Mouse (Mus musculus) ES-Bruce4 (cell line): ENCODE data around the gene Zbtb16.

Source experiments
- CTCF ChIP-seq: IDR thresholded peaks from one replicate; pipeline ENCODE4 v1.8.1; 2011; ENCODE audit warnings: low read depth, low read length
- EP300 ChIP-seq: IDR thresholded peaks from 2 replicates; pipeline ENCODE4 v1.6.1; 2011; ENCODE audit warnings: low read depth, low read length; ENCODE audit not compliant: insufficient read depth
- POLR2A ChIP-seq: IDR thresholded peaks from one replicate; pipeline ENCODE4 v1.8.1; 2011; ENCODE audit warnings: low read length; ENCODE audit not compliant: insufficient read depth

DNA sequence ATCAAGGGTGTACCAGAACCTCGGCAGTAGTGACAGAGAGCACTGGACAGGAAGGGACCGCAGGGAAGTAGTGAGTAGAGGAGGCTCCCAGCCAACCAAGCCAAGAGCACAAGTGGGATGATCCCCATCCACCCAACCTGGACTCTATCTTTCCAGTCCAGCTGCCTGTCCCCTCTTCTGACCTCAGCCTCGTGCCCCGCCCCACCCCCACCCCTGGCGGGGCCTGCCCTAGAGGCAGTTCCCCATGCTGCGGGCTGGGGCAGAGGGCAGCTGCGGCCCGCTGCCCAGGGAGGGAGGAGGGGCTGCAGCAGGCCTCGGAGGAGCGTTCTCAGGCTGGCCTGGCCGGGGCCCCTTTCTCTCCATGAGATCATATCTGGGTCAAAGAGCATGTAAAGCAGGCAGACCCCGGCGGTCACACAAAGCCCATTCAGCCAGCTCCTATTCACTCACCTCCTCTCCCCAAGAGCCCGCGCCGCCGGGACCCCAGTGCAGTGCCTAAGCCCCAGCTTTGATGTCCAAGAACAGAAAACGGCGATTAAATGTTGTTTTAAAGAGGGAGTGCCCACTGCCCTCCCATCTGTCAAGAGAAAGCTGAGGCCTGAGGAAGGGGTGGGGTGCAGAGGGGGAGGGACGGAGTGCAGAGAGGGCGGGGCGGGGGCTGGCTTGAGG is 186.8 kb downstream of the Zbtb16 start:
- TF ChIP-seq CTCF: no peak
- TF ChIP-seq POLR2A: no peak
- no peak for TF ChIP-seq EP300
